Mouse (Mus musculus) liver, postnatal 0 days (tissue): ENCODE results near the gene Ica1.

Experiments
- CTCF ChIP-seq: sonication (generic); IDR thresholded peaks from 2 replicates; pipeline ENCODE4 v1.5.1; 2016; ENCODE audit warnings: antibody characterized with exemption, low read depth
- EP300 ChIP-seq: IDR thresholded peaks from 2 replicates; pipeline ENCODE4 v1.6.1; 2016; ENCODE audit warnings: antibody characterized with exemption, low read depth, mild to moderate bottlenecking

GRCm38 (mm10) chr6:8582377-8582776 is 195.9 kb downstream of the Ica1 start:
- TF ChIP-seq CTCF (no peak), EP300 (no peak)
